Mouse (Mus musculus) cerebellum, adult 2 months (tissue): ENCODE results near the gene Kcne3. TPM values are rescaled to one million over a fixed set of nuclear protein-coding genes. Genes with fewer than 3 reads are reported as not detected.

Experiments
- DNase-seq, 2 experiments: peaks; one replicate each; pipeline ENCODE4 v3.0.0; 2021
- H3K27ac ChIP-seq: fragments of 200-500 bp; 2 replicates; pipeline ENCODE4 v1.5.1; 2012; ENCODE audit warnings: low read length, control low read depth, inconsistent platforms; ENCODE audit not compliant: insufficient read depth
- H3K27me3 ChIP-seq: fragments of 200-500 bp; 2 replicates; pipeline ENCODE4 v1.6.1; 2012; ENCODE audit warnings: inconsistent platforms, mild to moderate bottlenecking, low read length, moderate library complexity; ENCODE audit not compliant: control insufficient read depth, insufficient read depth
- H3K4me1 ChIP-seq: fragments of 200-500 bp; 2 replicates; pipeline ENCODE4 v1.6.1; 2011; ENCODE audit warnings: low read length; ENCODE audit not compliant: control insufficient read depth, insufficient read depth
- H3K4me3 ChIP-seq: fragments of 200-500 bp; replicated peaks from 2 replicates; pipeline ENCODE3; 2011; ENCODE audit warnings: mild to moderate bottlenecking, low read depth, low read length, control low read depth; ENCODE audit not compliant: insufficient read depth
- CTCF ChIP-seq: fragments of 200-500 bp; IDR thresholded peaks from 2 replicates; pipeline ENCODE4 v1.5.1; 2011; ENCODE audit warnings: low read depth, mild to moderate bottlenecking, control low read depth, low read length, moderate library complexity, borderline replicate concordance; ENCODE audit not compliant: insufficient read depth
- POLR2A ChIP-seq: fragments of 200-500 bp; IDR thresholded peaks from 2 replicates; pipeline ENCODE4 v1.6.1; 2011; ENCODE audit warnings: low read length, control low read depth, borderline replicate concordance; ENCODE audit not compliant: insufficient read depth
- WGBS: fragments of 180-500 bp; shearing (Covaris S2); methylation state at CpG from one replicate; pipeline ENCODE4 v1.1.7; 2018; 5-methylcytosine and 5-hydroxymethylcytosine counted together
- polyA plus RNA-seq: library from polyadenylated mRNA; depleted of rRNA; stranded (reverse); fragments of >200 nt; gene quantifications from 2 replicates; pipeline ENCODE4 v1.2.3, GENCODE M21; 2012; rRNA removed

The Kcne3 gene
- polyA plus RNA-seq, 1 experiment, result not detected

DNA sequence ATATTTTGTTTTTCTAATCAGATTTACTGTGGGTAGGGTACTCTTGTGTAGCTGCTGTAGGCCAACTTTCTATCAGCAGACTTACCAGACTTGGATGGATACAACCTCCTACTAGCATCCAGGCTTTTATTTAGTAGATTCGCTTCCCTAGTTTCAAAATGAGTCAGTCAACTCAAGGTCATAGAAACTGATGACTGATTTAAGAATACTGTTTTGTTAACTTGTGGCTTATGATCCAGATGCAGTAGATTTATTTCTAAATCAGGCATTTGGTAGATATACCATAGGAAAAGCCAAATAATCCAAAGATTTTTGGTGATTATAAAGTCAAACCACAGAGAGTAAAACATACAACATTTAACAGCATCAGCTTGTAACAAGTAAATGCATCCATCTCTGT is 54.3 kb downstream of the Kcne3 start:
- Histone ChIP-seq H3K27me3 (no peaks in the 10 kb centered on the region), H3K4me3 (no peak overlapping the region), H3K27ac (no peak overlapping the region), H3K4me1 (peaks cover 6% of the 10 kb centered on the region; the same call in 1 of the 2 replicates)
- DNase-seq, result no peak
- WGBS, result 90% methylated on average over 1 of the region's 1 CpGs
- TF ChIP-seq CTCF, result no peak
- no peak for TF ChIP-seq POLR2A

DNA sequence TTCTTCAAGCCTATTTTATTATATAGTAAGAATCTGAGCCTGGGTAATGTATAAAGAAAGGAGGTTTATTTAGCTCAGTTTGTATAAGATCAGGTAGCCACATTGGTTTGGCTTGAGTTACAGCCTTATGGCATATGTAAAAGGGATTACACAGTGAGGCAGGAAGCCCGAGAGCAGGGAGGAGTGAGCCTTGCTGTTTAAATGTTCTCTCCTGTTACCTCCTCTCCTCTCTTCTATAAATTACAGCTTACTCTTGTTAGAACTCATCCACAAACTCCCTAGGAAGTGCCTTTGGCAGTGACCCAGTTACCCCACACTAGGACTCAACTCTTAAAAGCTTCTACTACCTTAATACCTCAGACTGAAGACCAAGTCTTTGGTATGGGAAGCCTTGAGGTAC is 55.4 kb downstream of the Kcne3 start:
- Histone ChIP-seq H3K4me3 (no peak overlapping the region), H3K4me1 (peaks cover 6% of the 10 kb centered on the region; the same call in 1 of the 2 replicates), H3K27ac (no peak overlapping the region), H3K27me3 (no peaks in the 10 kb centered on the region)
- 17% methylated on average over 1 of the region's 1 CpGs for WGBS
- DNase-seq, result no peak
- TF ChIP-seq CTCF (no peak), POLR2A (no peak)

DNA sequence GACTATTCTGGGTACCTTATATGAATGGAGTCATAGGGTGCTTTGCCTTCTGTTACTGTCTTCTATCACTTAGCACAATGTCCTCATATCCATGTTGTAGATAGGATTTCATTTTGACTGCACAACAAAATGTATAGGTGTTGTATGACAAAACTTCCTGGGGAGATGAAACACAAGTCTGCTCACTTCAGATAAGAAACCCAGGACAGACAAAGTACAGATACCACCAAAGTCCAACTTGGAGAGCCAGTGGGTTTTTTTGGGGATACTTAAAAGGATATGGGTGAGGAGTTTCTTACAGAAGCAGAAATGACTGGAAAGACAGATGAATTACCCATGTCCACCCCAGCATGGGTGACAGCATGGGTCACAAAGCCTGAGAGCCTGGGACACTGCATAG is 57.4 kb downstream of the Kcne3 start:
- no peak for TF ChIP-seq POLR2A
- no peak for DNase-seq
- Histone ChIP-seq H3K27me3 (no peaks in the 10 kb centered on the region), H3K4me1 (peaks cover 6% of the 10 kb centered on the region; the same call in 1 of the 2 replicates), H3K4me3 (no peak overlapping the region), H3K27ac (no peak overlapping the region)

Other genes starting within 250 kb of the Kcne3 start
- 8.1 and 8.7 TPM in 2 replicates for gene Rnf169, start 196.1 kb upstream of the Kcne3 start, polyA plus RNA-seq
- gene Chrdl2, start 170.3 kb upstream of the Kcne3 start, polyA plus RNA-seq, result 0.79 and 1.3 TPM in 2 replicates
- 25.8 and 27.3 TPM in 2 replicates for gene Pold3, start 54.9 kb upstream of the Kcne3 start, polyA plus RNA-seq
- 6.9 and 7.5 TPM in 2 replicates for gene Lipt2, start 17.2 kb upstream of the Kcne3 start, polyA plus RNA-seq
- gene Pgm2l1, start 50.9 kb downstream of the Kcne3 start, polyA plus RNA-seq, result 49.6 and 49.8 TPM in 2 replicates
- 2.2 and 2.3 TPM in 2 replicates for gene P4ha3, start 109.0 kb downstream of the Kcne3 start, polyA plus RNA-seq
- 18.0 and 19.6 TPM in 2 replicates for gene C2cd3, start 195.7 kb downstream of the Kcne3 start, polyA plus RNA-seq
- gene Ppme1, start 195.8 kb downstream of the Kcne3 start, polyA plus RNA-seq, result 203 and 208 TPM in 2 replicates